Mouse (Mus musculus) WW6 (cell line): ENCODE results near the gene Unc45b.

ENCODE experiments used
- DNase-seq: peaks from one replicate; pipeline ENCODE4 v3.0.0-alpha.2; 2013; ENCODE audit warnings: low read depth, low spot score

Gene Unc45b

DNA sequence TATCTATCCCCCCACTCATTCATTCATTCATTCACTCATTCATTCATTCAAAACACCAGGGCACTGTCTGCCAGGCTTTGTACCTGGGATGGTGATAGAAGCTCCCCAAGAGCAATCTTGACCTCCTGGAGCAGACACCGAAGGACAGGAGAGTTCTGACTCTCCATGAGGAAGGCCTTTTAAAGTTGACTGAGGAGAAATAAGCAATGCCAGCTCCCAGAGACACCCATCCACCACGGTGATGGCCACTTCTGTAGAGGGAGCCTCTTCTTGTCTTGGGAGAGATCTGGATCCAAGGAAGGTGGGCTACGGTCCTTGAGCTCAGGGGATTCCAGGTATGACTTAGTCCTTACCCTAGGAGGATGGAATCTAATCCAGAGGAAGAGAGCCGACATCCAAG is at the start of gene Unc45b:
Unc45b (plus strand) TSS at position 301 of the 400 bp plus-strand sequence.
- no peak for DNase-seq

DNA sequence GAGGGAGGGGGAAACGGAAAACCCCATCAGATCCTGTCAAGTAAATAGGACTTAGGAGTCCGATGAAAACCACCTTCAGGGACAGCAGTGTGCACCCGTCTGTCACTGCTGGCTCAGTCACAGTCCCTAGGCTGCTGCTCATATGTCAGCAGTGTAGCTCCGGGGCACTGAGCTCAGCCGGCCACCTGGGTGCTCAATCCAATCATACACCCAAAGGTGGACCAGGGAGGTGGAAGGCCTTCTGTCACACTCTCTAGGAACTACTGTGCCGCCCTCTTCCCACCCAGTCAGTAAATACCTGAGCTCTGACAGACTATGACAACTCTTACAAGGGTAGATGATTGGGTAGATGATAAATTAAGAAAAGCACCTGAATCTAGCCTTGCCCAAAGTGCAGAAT is 49.6 kb upstream of the Unc45b start:
- DNase-seq: no peak

DNA sequence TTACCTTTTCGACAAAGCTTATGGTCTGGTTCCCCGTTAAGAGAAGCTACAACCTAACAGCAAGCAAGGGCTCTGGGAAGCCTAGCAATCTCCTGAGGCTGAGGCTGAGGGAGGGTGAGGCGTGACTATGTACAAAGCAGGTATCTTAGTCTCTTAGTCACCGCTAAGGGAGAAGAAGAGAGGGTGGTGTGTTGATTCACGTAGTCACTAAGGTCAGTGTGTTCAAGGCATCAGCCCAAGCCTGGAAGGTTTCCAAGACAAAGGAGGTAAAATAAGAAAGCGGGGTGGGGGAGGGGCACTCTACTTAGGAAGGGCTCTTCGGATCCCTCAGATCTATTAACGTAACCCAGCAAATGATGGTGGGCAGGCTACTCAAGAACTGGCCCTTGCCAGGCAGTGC is 48.8 kb upstream of the Unc45b start:
- no peak for DNase-seq

DNA sequence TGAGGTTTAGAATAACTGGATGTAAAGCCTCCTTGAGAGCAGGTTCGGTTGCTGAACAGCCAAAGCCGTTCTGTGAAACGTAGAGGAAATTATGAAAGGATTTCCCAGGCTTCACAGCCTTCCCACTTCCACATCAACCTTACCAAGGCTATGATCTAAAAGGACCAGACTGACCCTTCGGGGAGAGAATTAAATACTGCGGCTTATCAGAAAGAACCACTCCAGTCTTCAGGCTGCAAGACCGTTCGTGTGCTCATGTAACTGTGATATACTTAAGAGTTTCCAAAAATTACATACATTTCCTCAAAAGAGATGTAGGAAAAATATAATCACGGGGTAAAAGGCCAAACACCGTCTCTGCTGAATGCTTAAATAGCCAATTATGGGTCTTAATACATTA is 47.7 kb upstream of the Unc45b start:
- no peak for DNase-seq

DNA sequence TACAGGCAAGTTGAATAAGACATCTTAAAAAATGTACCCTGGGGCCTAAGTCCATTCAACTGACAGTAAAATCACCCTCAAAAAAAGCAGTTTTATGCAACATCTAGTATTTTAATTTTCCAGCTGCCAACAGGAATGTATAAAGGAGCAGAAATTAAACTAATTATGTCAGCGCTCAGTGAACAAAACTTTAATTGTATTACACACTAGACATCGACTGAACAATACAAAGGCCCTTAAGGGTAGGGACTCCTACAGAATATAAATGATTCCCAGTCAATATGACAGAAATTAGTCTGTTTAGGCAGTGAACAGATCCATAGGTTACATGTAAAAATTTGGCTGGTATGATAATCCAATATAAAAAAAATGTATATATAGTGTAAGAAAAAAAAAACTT is 47.3 kb upstream of the Unc45b start:
- DNase-seq: no peak

DNA sequence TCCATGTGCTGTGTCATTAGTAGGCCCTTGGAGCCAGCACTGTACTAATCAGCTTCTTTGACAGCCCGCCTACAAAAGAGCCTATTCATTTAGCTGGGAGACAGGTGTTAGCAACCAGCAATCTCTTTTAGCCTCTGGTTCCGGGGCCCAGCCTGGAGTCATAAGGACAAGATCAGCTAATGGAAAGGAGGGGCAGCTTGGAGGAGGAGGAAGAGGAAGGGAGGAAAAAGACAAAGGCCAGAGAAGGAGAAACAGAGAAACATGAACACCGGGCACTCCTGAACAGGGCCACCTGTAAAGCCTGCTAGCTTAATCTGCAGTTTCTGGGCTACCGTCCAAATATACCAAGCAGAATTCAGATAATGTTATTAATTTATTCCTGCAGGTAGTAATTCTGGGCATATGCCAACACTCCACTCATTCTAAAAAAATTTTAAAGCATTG is 46.8 kb upstream of the Unc45b start:
- no peak for DNase-seq

DNA sequence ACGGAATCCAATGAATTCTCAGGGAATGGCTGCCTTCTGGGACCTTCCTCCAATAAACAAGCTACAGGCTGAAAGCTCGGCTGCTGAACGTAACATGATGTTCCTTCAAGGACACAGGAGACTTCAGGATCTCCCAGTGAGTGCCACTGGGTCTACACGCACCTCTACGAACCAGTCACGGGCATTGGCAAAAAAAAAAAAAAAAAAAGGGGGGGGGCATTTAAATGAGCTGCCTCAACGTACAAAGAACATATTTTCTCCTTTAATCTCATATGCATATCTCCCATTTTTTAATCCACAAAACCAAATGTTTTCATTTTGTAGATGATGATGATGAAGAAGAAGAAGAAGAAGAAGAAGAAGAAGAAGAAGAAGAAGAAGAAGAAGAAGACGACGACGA is 44.4 kb upstream of the Unc45b start:
- DNase-seq: no peak

DNA sequence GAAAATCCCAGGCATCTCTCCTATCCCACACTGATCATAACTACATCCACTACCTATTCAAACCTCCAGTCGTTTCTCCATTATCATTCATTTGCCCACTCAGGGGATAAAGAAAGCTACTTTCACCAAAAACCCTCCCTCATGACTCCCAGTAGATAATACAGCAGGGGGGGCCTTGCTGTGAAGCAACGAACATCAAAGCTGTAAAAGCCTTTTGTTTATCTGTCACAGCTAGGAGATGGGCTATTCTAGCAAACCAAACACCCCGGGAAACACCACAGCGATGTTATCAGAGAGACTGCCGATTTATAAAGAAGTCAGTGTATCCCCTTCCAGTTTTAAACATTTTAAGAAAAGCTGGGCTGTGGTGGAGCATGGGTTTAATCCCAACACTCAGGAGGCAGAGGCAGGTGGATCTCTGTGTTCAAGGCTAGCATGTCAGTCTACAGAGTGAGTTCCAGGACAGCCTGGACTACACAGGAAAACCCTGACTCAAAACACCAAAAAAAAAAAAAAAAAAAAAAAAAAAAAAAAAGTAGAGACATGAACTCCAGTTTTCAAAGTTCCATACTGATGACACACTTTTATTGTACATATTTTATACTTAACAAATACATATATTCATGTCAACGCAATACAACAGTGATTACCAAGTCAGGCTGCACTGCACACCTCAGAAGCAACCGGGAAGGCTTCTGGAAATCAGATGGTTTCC is 43.3 kb upstream of the Unc45b start:
- DNase-seq: no peak

DNA sequence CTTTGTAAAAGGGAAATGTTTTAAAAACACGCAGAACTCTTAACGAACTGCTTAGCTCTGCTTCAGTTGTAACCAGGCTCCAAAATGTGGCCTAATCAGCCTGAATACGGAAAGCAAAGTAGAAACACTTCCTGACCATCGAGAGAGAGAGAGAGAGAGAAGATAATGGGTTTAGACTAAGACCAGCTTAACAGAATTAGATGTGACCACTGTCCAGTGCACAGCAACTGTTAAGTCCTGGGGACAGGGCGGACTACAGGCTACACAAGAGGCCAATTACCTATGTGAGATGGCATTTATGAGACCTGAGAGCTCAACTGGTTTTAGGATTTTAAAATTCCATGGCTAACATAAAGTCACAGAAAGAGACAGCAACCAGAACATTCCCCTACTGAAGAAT is 42.4 kb upstream of the Unc45b start:
- no peak for DNase-seq

DNA sequence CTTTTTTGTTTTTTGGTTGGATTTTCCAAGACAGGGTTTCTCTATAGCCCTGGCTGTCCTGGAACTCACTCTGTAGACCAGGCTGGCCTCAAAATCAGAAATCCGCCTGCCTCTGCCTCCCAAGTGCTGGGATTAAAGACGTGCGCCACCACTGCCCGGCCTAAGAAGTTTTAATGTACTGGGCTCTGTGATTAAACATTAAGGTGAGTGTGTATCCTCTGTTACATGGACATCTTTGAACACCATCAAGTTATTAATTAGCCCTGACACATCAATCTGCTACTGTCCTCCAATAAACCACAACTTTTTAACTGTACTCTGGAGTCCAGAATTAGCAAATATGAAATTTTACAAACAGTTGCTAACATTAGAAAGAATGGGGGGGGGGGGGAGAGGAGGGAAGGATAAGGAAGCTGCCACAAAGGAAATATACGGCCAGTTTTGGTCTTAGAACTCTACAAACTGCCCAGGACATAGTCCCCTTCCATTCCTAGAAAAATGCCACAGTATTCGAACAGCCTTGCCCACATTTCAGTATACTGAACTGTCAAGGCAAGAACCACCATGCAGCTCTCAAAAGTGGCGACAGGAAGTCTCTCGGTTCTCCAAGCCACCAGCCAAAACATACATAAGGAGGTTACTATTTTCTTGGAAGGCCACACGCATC is 40.7 kb upstream of the Unc45b start:
- DNase-seq: no peak

DNA sequence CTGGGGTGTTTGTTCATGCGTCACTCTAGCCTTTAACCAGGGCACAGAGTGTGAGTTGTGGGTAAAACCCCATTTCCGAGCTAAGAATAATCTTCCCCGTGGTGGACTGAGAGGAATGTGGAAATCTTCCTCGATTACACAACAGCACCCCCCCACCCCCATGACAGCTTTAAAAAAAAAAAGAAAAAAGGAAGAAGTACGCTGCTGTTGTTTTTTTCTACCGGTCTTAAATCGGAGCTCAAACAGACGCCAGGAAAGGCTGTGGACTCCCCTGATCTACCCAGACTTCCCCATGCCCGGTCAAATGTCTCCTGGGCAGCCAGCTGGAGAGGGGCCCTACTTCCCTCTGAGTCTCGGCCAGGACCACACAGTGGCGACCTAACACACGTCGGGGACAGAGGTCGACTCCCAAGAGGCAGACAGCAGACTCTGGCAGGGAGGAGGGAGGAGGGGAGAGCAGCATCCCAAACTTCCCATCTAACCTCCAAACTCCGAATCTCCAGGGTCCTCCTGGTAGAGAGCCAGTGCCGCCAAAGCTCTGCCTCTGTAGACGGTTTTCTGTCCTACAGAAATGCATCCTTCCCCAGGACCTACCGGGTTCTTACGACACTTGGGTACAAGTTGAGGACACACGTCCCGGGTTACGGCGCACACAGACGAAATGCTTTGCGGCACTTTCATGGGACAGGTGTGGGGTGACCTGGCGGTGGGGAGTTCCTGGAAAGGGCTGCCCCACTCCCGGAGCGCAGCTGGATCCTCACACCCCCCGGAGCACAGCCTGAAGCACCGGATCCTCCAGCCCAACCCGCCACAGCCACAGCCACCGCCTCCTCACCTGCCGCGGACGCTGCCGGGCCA is 39.9 kb upstream of the Unc45b start:
- DNase-seq: peak; percentile 74

DNA sequence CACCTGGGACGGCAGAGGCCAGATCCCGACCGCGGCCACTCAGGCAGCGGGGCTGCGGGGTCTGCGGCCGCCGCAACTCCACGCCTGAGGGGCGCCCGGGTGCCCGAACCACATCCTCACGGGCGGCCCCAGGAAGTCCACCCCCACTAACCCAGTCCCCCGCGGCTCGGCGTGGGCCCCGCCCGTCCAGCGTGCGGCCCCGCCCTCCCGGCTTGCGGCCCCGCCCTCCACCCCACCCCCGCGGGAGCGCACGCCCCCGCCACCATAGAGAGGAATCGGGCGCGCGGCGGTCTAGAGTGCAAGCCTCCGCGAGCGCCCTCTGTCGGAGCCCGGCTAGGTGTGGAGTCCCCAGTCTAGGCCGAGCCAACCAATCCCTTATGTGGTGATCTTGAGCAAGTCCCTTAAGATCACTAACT is 39.3 kb upstream of the Unc45b start, which contains the start of gene Rffl:
Rffl (minus strand) TSS at position 180 of the 416 bp plus-strand sequence.
- peak; percentile 91 for DNase-seq

DNA sequence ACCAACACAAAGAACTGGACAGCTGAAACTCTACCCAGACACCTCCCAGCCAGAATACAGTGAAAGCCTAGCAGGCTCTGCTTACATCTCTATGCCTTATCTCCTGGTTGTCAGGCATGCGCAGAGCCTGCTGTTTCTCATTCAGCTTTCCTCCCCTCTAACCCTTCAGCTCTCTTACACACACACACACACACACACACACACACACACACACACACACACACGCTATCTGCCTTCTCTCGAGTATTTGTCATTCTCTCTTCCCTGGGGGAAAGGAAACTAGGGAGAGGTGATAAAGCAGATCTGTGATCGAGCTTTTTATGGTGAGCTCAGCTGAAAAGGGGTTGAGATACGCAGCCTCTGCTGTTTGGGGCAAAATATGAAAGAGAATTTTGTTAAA is 35.4 kb upstream of the Unc45b start:
- DNase-seq: no peak

DNA sequence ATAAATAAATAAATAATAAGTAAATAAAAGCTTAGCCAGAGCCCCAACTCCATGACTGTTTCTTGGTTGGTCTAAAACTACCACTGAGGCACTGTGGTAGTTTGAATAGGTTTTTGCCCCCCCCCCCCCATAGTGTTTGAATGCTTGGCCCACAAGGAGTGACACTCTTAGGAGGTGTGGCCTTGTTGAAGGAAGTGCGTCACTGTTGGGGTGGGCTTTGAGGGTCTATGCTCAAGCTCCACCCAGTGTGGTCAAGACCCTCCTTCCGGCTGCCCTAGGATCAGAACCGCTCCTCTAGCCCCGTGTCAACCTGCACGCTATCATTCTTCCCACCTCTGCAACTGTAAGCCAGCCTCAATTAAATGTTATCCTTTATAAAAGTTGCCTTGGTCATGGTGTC is 34.7 kb upstream of the Unc45b start:
- DNase-seq: no peak

DNA sequence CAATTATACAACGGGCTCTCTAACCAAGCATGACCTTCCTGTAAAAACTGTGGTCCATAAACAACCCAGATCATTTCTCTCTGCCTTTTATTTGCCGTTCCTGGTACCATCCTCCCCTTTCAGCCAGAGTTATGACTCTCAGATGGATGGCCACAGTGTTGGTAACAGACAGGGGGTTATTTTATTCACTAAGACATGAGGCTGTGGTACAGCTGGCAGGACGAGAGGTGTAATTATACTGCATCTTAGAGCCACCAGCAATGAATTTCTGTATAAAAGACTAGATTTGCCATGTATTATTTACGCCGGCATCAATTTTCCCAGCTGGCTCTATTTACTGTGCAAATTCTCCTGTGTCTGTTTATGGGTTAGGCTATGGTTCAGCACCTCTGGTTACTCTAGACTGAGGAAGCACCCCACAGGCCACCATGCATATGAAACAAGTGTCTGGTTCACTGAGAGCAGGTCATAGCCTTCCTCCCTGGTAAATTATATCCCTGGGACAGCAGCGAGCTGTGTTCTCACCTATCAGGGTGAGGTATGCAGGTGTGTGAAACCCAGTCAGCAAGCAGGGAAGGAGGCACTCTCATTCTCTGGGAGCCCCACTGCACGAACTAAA is 32.5 kb upstream of the Unc45b start:
- no peak for DNase-seq

DNA sequence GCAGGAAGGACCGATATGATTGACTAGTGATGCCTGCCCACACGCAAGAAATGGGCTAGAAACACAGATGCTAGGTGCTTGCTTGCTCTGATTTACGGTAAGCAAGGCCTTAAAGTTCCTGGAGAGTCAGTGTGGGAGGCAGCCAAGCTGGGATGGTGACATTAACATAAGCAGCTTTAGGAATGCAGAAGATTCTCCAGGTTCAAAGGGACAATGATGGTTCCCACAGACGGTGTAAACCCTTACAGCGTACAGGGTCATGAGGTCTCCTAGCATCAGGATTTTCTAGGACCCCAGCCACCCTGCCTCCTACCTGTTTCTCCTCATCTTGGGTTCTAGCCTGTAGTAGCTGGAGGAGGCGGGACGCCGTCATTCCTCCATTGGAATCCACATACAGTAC is 27.2 kb upstream of the Unc45b start:
- DNase-seq: no peak

DNA sequence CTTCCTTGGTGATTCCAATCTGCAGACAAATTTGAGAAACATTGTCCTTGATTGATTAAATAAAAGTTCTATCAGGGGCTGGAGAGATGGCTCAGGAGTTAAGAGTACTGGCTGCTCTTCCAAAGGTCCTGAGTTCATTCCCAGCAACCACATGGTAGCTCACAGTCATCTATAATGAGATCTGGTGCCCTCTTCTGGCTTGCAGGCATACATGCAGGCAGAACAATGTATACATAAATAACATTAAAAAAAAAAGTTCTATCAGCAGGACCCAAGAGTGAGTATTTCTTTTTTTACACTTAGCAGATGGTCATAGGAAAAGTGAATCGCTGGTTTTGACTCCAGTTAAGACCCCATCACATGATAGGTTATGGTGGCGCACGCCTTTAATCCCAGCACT is 23.8 kb upstream of the Unc45b start:
- DNase-seq: no peak

DNA sequence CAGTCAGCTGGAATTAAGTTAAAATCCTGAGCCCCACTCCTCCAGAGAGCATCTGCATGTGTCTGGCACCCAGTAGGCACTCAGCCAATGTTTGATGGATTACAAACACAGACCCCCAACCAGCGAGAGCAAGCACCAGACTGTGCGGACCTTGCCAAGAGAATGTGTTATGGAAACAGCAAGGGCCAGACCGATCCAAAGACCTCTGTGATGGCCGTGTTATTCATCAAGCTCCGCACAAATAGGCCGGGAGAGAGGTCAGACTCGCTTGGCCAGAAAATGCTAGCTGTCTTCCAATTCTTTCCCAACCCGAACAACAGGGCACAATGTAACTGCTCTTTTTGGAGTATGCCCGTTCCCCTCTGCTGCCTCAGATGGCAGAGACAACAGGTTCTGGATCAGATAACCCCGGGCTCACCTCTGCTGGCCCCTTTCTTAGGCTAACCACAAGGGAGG is 21.8 kb upstream of the Unc45b start:
- no peak for DNase-seq

DNA sequence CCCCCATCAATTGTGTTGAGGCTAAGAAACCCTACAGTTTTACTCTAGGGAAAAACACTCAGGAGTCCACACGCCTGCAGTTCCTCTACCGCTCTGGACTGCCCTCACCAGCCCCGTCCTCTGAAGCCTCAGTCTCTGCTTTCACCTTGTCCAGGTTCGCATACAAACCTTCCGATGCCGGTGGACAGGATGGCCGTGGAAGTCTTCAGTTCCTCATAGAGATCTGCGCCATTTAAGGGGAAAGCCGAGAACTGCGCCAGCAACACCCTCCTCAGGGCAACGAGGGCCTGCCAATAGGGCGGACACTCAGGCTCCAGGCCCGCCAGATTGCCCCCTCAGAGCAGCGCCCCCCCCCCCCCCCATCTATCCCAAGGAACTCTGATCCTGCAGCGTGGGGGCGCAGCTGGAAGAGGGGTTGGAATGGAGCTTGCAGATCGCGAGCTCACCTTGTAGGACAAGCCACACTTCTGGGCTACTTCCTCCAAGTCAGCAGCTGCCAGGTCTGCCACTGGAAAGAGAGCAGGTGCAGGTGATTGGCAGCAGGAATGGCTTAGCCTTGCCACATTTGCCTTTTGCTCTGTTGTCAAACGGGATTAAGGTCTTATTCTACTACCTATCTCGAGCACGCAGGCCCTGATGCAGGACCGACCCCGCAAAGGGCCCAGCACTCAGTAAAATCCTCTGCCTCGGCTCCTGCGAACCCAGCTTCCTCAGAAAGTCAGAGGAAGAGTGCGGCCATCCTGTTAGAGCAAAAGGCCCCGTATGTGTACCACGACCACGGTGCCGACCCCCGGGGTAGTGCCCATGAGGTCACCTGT is 20.6 kb upstream of the Unc45b start:
- DNase-seq: no peak

DNA sequence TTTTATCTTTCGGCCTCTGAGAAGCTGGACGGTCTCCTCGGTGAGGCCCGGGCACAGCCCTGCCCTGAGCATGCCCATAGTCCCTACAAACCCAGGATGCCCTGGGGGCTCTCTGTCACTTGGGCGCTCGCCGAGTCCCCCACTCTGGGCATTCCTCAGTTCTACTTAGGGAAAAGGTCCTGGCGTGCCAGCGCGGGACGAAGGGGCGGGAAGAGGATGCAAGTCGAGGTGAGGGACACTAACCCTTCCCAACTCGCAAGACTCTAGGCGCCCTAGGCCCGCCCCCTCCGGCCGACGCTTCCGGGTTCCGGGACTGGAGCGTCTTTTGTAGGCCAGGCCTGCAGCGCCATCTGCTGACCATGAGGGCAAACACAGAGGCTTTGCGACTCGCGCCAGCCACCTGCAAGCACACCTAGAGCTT is 20.0 kb upstream of the Unc45b start, which contains the start of gene Rad51d:
Rad51d (minus strand) TSS at position 273 of the 421 bp plus-strand sequence.
- DNase-seq: peak; percentile 91

DNA sequence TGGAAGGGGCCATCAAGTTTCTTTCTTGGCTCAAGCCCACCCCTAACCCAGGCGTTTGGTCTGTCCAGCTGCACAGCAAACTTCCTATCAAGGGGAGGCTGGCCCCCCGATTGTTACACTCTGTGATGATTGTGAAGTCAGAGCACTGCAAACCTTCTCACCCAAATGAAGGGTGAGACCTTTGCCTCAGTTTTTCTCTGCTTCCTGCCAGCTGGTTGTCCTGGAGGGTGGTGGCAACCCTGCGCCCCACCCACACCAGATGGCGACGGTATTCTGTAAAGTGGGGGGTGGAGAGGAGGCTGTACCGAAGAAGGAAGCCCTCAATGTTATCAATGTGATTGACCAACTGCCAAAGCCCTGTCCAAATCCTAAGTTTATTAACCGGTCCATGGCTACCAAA is 18.4 kb upstream of the Unc45b start, which contains the start of gene Fndc8:
Fndc8 (plus strand) TSS at position 189 of the 400 bp plus-strand sequence.
- no peak for DNase-seq
